11 mouse cellular contexts compared by ENCODE assay signal in genomic region chr10:59956681-59957080, GRCm38 (mm10). TPM values are rescaled to one million over a fixed set of nuclear protein-coding genes. Genes with fewer than 3 reads are reported as not detected.
DNase-seq lines count a peak whose midpoint lies in the region; ATAC-seq and TF ChIP-seq lines count a peak whose summit lies in the region.
"Had no signal": no experiment of that assay in that cellular context is flagged by ENCODE, and none has a peak within 500 bp of the region (broad histone marks: within the 10 kb centered on the region; RNA-seq: fewer than 3 reads in every experiment).

No protein-coding gene starts in this region.

- no peak for ATAC-seq in hindbrain, embryonic 11.5 days (ENCODE audit: low FRiP score)
- ATAC-seq in embryonic facial prominence, embryonic 13.5 days (ENCODE audit: insufficient number of reproducible peaks, insufficient read depth, low FRiP score, low TSS enrichment, low read depth): no peak
- ATAC-seq in hindbrain, embryonic 15.5 days (ENCODE audit: low FRiP score, low read depth): no peak
- no peak for ATAC-seq in midbrain, postnatal 0 days (ENCODE audit: low FRiP score)
- no peak for ATAC-seq in liver, postnatal 0 days

- H3K27ac ChIP-seq in hindbrain, embryonic 10.5 days: peak overlapping the region; percentile 84
- no peak overlapping the region for H3K27ac ChIP-seq in hindbrain, embryonic 11.5 days (ENCODE audit: low read depth, low read length)
- peak overlapping the region; percentile 79 for H3K27ac ChIP-seq in embryonic facial prominence, embryonic 13.5 days
- H3K27ac ChIP-seq in hindbrain, embryonic 15.5 days (replicated peaks): peak overlapping the region; percentile 70
- H3K27ac ChIP-seq in midbrain, postnatal 0 days (ENCODE audit: low read depth, low read length): peak overlapping the region; percentile 18; the same call in 1 of the 2 replicates
- no peak overlapping the region for H3K27ac ChIP-seq in liver, postnatal 0 days (ENCODE audit: low read depth)

- no peak for TF ChIP-seq EP300 in liver, postnatal 0 days (IDR thresholded peaks at IDR 0.05; ENCODE audit: low read depth)

- H3K9ac ChIP-seq in hindbrain, embryonic 11.5 days (ENCODE audit: low read depth, low read length): no peak overlapping the region
- H3K9ac ChIP-seq in embryonic facial prominence, embryonic 13.5 days: no peak overlapping the region
- no peak overlapping the region for H3K9ac ChIP-seq in hindbrain, embryonic 15.5 days
- no peak overlapping the region for H3K9ac ChIP-seq in midbrain, postnatal 0 days (replicated peaks; ENCODE audit: low read length, poor library complexity, severe bottlenecking)
- no peak overlapping the region for H3K9ac ChIP-seq in liver, postnatal 0 days (replicated peaks)
- H3K9ac ChIP-seq: lung, embryonic 14.5 days had no signal

- no peak for DNase-seq in hindbrain, embryonic 10.5 days (ENCODE audit: low spot score)
- DNase-seq in hindbrain, embryonic 11.5 days (ENCODE audit: low spot score): no peak
- no peak for DNase-seq in midbrain, postnatal 0 days (ENCODE audit: low spot score)
- no peak for DNase-seq in lung, adult 18-20 months
- no peak for DNase-seq in liver, postnatal 0 days
- no peak for DNase-seq in lung, postnatal 14 days
- DNase-seq: kidney, adult 8-10 months; thymus, adult 2 months had no signal

- no peak overlapping the region for H3K4me2 ChIP-seq in hindbrain, embryonic 11.5 days (replicated peaks; ENCODE audit: low read depth, low read length)
- H3K4me2 ChIP-seq in embryonic facial prominence, embryonic 13.5 days: no peak overlapping the region
- H3K4me2 ChIP-seq in hindbrain, embryonic 15.5 days: no peak overlapping the region
- H3K4me2 ChIP-seq in midbrain, postnatal 0 days (ENCODE audit: low read depth, low read length, poor library complexity, severe bottlenecking): no peak overlapping the region
- no peak overlapping the region for H3K4me2 ChIP-seq in liver, postnatal 0 days (ENCODE audit: low read depth, low read length)

- H3K4me3 ChIP-seq in hindbrain, embryonic 10.5 days: no peak overlapping the region
- H3K4me3 ChIP-seq in hindbrain, embryonic 11.5 days (ENCODE audit: low read depth, low read length): no peak overlapping the region
- H3K4me3 ChIP-seq in embryonic facial prominence, embryonic 13.5 days: no peak overlapping the region
- H3K4me3 ChIP-seq in hindbrain, embryonic 15.5 days: no peak overlapping the region
- no peak overlapping the region for H3K4me3 ChIP-seq in midbrain, postnatal 0 days (ENCODE audit: low read depth, low read length)
- H3K4me3 ChIP-seq in liver, postnatal 0 days (ENCODE audit: low read depth, low read length): no peak overlapping the region

- H3K9me3 ChIP-seq in hindbrain, embryonic 10.5 days: no peaks in the 10 kb centered on the region
- H3K9me3 ChIP-seq in hindbrain, embryonic 11.5 days (ENCODE audit: control insufficient read depth, low read length): no peaks in the 10 kb centered on the region
- H3K9me3 ChIP-seq in embryonic facial prominence, embryonic 13.5 days: no peaks in the 10 kb centered on the region
- H3K9me3 ChIP-seq in hindbrain, embryonic 15.5 days: no peaks in the 10 kb centered on the region
- no peaks in the 10 kb centered on the region for H3K9me3 ChIP-seq in midbrain, postnatal 0 days (ENCODE audit: low read length)
- H3K9me3 ChIP-seq in liver, postnatal 0 days (ENCODE audit: low read length): no peaks in the 10 kb centered on the region

- no peaks in the 10 kb centered on the region for H3K36me3 ChIP-seq in hindbrain, embryonic 10.5 days
- H3K36me3 ChIP-seq in hindbrain, embryonic 11.5 days (ENCODE audit: control insufficient read depth, insufficient read depth, low read length): no peaks in the 10 kb centered on the region
- no peaks in the 10 kb centered on the region for H3K36me3 ChIP-seq in embryonic facial prominence, embryonic 13.5 days
- no peaks in the 10 kb centered on the region for H3K36me3 ChIP-seq in hindbrain, embryonic 15.5 days
- no peaks in the 10 kb centered on the region for H3K36me3 ChIP-seq in midbrain, postnatal 0 days (ENCODE audit: insufficient read depth, low read length)
- H3K36me3 ChIP-seq in liver, postnatal 0 days (replicated peaks; ENCODE audit: insufficient read depth, low read length): no peaks in the 10 kb centered on the region

- TF ChIP-seq CTCF in midbrain, postnatal 0 days (IDR thresholded peaks at IDR 0.05): no peak
- no peak for TF ChIP-seq CTCF in liver, postnatal 0 days (IDR thresholded peaks at IDR 0.05; ENCODE audit: low read depth)

- H3K4me1 ChIP-seq in hindbrain, embryonic 10.5 days (replicated peaks): peaks cover 58% of the 10 kb centered on the region
- peaks cover 16% of the 10 kb centered on the region for H3K4me1 ChIP-seq in hindbrain, embryonic 11.5 days (replicated peaks; ENCODE audit: control insufficient read depth, insufficient read depth, low read length)
- peaks cover 42% of the 10 kb centered on the region for H3K4me1 ChIP-seq in embryonic facial prominence, embryonic 13.5 days
- peaks cover 41% of the 10 kb centered on the region for H3K4me1 ChIP-seq in hindbrain, embryonic 15.5 days (replicated peaks)
- H3K4me1 ChIP-seq in midbrain, postnatal 0 days (ENCODE audit: insufficient read depth, low read length): peaks cover 23% of the 10 kb centered on the region
- H3K4me1 ChIP-seq in liver, postnatal 0 days (ENCODE audit: insufficient read depth): peaks cover 11% of the 10 kb centered on the region

- peaks cover 16% of the 10 kb centered on the region for H3K27me3 ChIP-seq in hindbrain, embryonic 10.5 days (ENCODE audit: insufficient read depth, poor library complexity, severe bottlenecking)
- no peaks in the 10 kb centered on the region for H3K27me3 ChIP-seq in hindbrain, embryonic 11.5 days (ENCODE audit: control insufficient read depth, insufficient read depth, low read length)
- no peaks in the 10 kb centered on the region for H3K27me3 ChIP-seq in embryonic facial prominence, embryonic 13.5 days
- no peaks in the 10 kb centered on the region for H3K27me3 ChIP-seq in hindbrain, embryonic 15.5 days
- H3K27me3 ChIP-seq in midbrain, postnatal 0 days (ENCODE audit: insufficient read depth, low read length): no peaks in the 10 kb centered on the region
- H3K27me3 ChIP-seq in liver, postnatal 0 days (ENCODE audit: insufficient read depth, low read length): no peaks in the 10 kb centered on the region

- WGBS in hindbrain, embryonic 10.5 days: 52% methylated on average over 5 of the region's 5 CpGs
- WGBS in hindbrain, embryonic 11.5 days: 55% methylated on average over 5 of the region's 5 CpGs
- WGBS in embryonic facial prominence, embryonic 13.5 days: 61% methylated on average over 5 of the region's 5 CpGs
- WGBS in hindbrain, embryonic 15.5 days: 43% methylated on average over 5 of the region's 5 CpGs
- 55% methylated on average over 5 of the region's 5 CpGs for WGBS in midbrain, postnatal 0 days
- 71% methylated on average over 5 of the region's 5 CpGs for WGBS in liver, postnatal 0 days (ENCODE audit: insufficient replicate concordance)

RNA-seq across cellular contexts. Expression of gene Ddit4, which starts 5.0 kb away (rescaled TPM):
- polyA plus RNA-seq in hindbrain, embryonic 10.5 days (2016; fragmentation: Nextera tagmentation; extraction: Ambion mirVana): 37.5 and 37.6 TPM in 2 replicates
- polyA plus RNA-seq in hindbrain, embryonic 11.5 days (2014; fragmentation: Nextera tagmentation; extraction: Ambion mirVana): 4.6 and 5.5 TPM in 2 replicates
- 86.5 and 93.1 TPM in 2 replicates for polyA plus RNA-seq in embryonic facial prominence, embryonic 13.5 days (2015; fragmentation: Nextera tagmentation; extraction: Ambion mirVana)
- 68.9 and 71.1 TPM in 2 replicates for polyA plus RNA-seq in hindbrain, embryonic 15.5 days (2015; fragmentation: Nextera tagmentation; extraction: Ambion mirVana)
- 56.6 and 57.5 TPM in 2 replicates for total RNA-seq in midbrain, postnatal 0 days (2014; rRNA removed)
- polyA plus RNA-seq in midbrain, postnatal 0 days (2015; fragmentation: Nextera tagmentation; extraction: Ambion mirVana): 43.4 and 43.6 TPM in 2 replicates
- polyA plus RNA-seq in liver, postnatal 0 days (2015; fragmentation: Nextera tagmentation; extraction: Ambion mirVana): 3.6 and 5.2 TPM in 2 replicates

RNA-seq across cellular contexts. Expression of gene Ascc1, which starts 45.9 kb away (rescaled TPM):
- polyA plus RNA-seq in hindbrain, embryonic 10.5 days (2016; fragmentation: Nextera tagmentation; extraction: Ambion mirVana): 35.8 and 37.0 TPM in 2 replicates
- polyA plus RNA-seq in hindbrain, embryonic 11.5 days (2014; fragmentation: Nextera tagmentation; extraction: Ambion mirVana): 41.1 and 42.9 TPM in 2 replicates
- polyA plus RNA-seq in embryonic facial prominence, embryonic 13.5 days (2015; fragmentation: Nextera tagmentation; extraction: Ambion mirVana): 48.3 and 50.3 TPM in 2 replicates
- polyA plus RNA-seq in hindbrain, embryonic 15.5 days (2015; fragmentation: Nextera tagmentation; extraction: Ambion mirVana): 46.4 and 49.1 TPM in 2 replicates
- 12.3 and 13.5 TPM in 2 replicates for total RNA-seq in midbrain, postnatal 0 days (2014; rRNA removed)
- polyA plus RNA-seq in midbrain, postnatal 0 days (2015; fragmentation: Nextera tagmentation; extraction: Ambion mirVana): 50.1 TPM in 2 replicates
- 14.1 and 14.7 TPM in 2 replicates for polyA plus RNA-seq in liver, postnatal 0 days (2015; fragmentation: Nextera tagmentation; extraction: Ambion mirVana)

RNA-seq across cellular contexts. Expression of gene Anapc16, which starts 46.3 kb away (rescaled TPM):
- 111 and 114 TPM in 2 replicates for polyA plus RNA-seq in hindbrain, embryonic 10.5 days (2016; fragmentation: Nextera tagmentation; extraction: Ambion mirVana)
- polyA plus RNA-seq in hindbrain, embryonic 11.5 days (2014; fragmentation: Nextera tagmentation; extraction: Ambion mirVana): 97.1 and 115 TPM in 2 replicates
- polyA plus RNA-seq in embryonic facial prominence, embryonic 13.5 days (2015; fragmentation: Nextera tagmentation; extraction: Ambion mirVana): 116 and 128 TPM in 2 replicates
- 106 and 120 TPM in 2 replicates for polyA plus RNA-seq in hindbrain, embryonic 15.5 days (2015; fragmentation: Nextera tagmentation; extraction: Ambion mirVana)
- total RNA-seq in midbrain, postnatal 0 days (2014; rRNA removed): 56.9 and 57.4 TPM in 2 replicates
- polyA plus RNA-seq in midbrain, postnatal 0 days (2015; fragmentation: Nextera tagmentation; extraction: Ambion mirVana): 109 and 118 TPM in 2 replicates
- polyA plus RNA-seq in liver, postnatal 0 days (2015; fragmentation: Nextera tagmentation; extraction: Ambion mirVana): 37.3 and 37.7 TPM in 2 replicates

Comparison
In these comparisons a context has a peak if more than half of its experiments do, and no peak if none do; other contexts are left out.
1. H3K27ac ChIP-seq: peak in hindbrain, embryonic 10.5 days (single experiment), embryonic facial prominence, embryonic 13.5 days (single experiment), hindbrain, embryonic 15.5 days (single experiment) and midbrain, postnatal 0 days (single experiment); none in hindbrain, embryonic 11.5 days (single experiment) and liver, postnatal 0 days (single experiment).